Mouse (Mus musculus): ENCODE measurements at regions not wholly inside any gene's neighbourhood (a gene's known extent, or its start where the extent isn't known, plus 50 kb on each side); places are given as distances from the start of the nearest gene placed in this dataset.

GRCm38 (mm10) chrX:14601916-14602315, 391.0 kb downstream of the H2al1n start:
- no peak overlapping the region for H3K27ac ChIP-seq (ENCODE audit: control insufficient read depth, low read depth, low read length)
- H3K4me3 ChIP-seq (ENCODE audit: control insufficient read depth in 1 of 2, insufficient read depth in 1 of 2, low read depth in 2 of 2, low read length in 2 of 2): no peak overlapping the region
- H3K27me3 ChIP-seq (ENCODE audit: control insufficient read depth in 1 of 2, insufficient read depth in 2 of 2, low read length in 2 of 2): no peaks in the 10 kb centered on the region
- H3K79me2 ChIP-seq (ENCODE audit: control insufficient read depth, insufficient read depth, low read length, poor library complexity): no peaks in the 10 kb centered on the region
- H3K4me1 ChIP-seq (ENCODE audit: control insufficient read depth in 1 of 2, insufficient read depth in 2 of 2, low read length in 2 of 2): peaks cover 0 to 2% of the 10 kb centered on the region in 2 experiments; a peak in 1 of 4 replicates
- H3K9me3 ChIP-seq (replicated peaks; ENCODE audit: insufficient read depth, low read length): no peaks in the 10 kb centered on the region
- no peak for DNase-seq (ENCODE audit: low read depth, low spot score)
- H3K36me3 ChIP-seq (ENCODE audit: control insufficient read depth in 1 of 2, insufficient read depth in 2 of 2, low read length in 2 of 2): peaks cover 0 to 2% of the 10 kb centered on the region in 2 experiments; a peak in 2 of 4 replicates
- TF ChIP-seq CHD2 (IDR thresholded peaks at IDR 0.05; ENCODE audit: low read length): no peak
- TF ChIP-seq EP300 (IDR thresholded peaks at IDR 0.05; ENCODE audit: low read depth in 1 of 2, low read length in 2 of 2): no peak
- TF ChIP-seq ELF1 (IDR thresholded peaks at IDR 0.05; ENCODE audit: low read depth, low read length): no peak
- H3K9ac ChIP-seq (ENCODE audit: control insufficient read depth, low read depth, low read length, poor library complexity, severe bottlenecking): no peak overlapping the region

- H3K9ac ChIP-seq (ENCODE audit: control insufficient read depth, low read depth, low read length, poor library complexity, severe bottlenecking): no peak overlapping the region
- DNase-seq (ENCODE audit: low read depth, low spot score): no peak
- H3K79me2 ChIP-seq (ENCODE audit: control insufficient read depth, insufficient read depth, low read length, poor library complexity): no peaks in the 10 kb centered on the region
- H3K27me3 ChIP-seq (ENCODE audit: control insufficient read depth in 1 of 2, insufficient read depth in 2 of 2, low read length in 2 of 2): no peaks in the 10 kb centered on the region
- H3K9me3 ChIP-seq (replicated peaks; ENCODE audit: insufficient read depth, low read length): no peaks in the 10 kb centered on the region
- no peaks in the 10 kb centered on the region for H3K4me1 ChIP-seq (ENCODE audit: control insufficient read depth in 1 of 2, insufficient read depth in 2 of 2, low read length in 2 of 2)
- no peaks in the 10 kb centered on the region for H3K36me3 ChIP-seq (ENCODE audit: control insufficient read depth in 1 of 2, insufficient read depth in 2 of 2, low read length in 2 of 2)
- H3K27ac ChIP-seq (ENCODE audit: control insufficient read depth, low read depth, low read length): no peak overlapping the region
- TF ChIP-seq ZKSCAN1 (IDR thresholded peaks at IDR 0.05; ENCODE audit: low read depth, low read length) (no peak), NRF1 (IDR thresholded peaks at IDR 0.05; ENCODE audit: insufficient read depth, low read depth, low read length, poor library complexity, severe bottlenecking) (no peak)
- H3K4me3 ChIP-seq (ENCODE audit: control insufficient read depth in 1 of 2, insufficient read depth in 1 of 2, low read depth in 2 of 2, low read length in 2 of 2): no peak overlapping the region
These were observed 398.2 kb downstream of the H2al1n start for GRCm38 (mm10) chrX:14609196-14609595.

GRCm38 (mm10) chrX:14628267-14628901, 417.4 kb downstream of the H2al1n start:
- peak overlapping the region; percentile 51 to 74 for H3K4me3 ChIP-seq (ENCODE audit: control insufficient read depth in 1 of 2, insufficient read depth in 1 of 2, low read depth in 2 of 2, low read length in 2 of 2)
- TF ChIP-seq EP300 (IDR thresholded peaks at IDR 0.05; ENCODE audit: low read depth in 1 of 2, low read length in 2 of 2) (no peak), ZKSCAN1 (IDR thresholded peaks at IDR 0.05; ENCODE audit: low read depth, low read length) (no peak), NELFE (IDR thresholded peaks at IDR 0.05; ENCODE audit: low read depth, low read length) (no peak), CHD1 (IDR thresholded peaks at IDR 0.05; ENCODE audit: low read depth, low read length) (no peak), MXI1 (IDR thresholded peaks at IDR 0.05; ENCODE audit: low read depth, low read length) (no peak), ZNF384 (IDR thresholded peaks at IDR 0.05; ENCODE audit: low read depth, low read length) (no peak)
- no peaks in the 10 kb centered on the region for H3K27me3 ChIP-seq (ENCODE audit: control insufficient read depth in 1 of 2, insufficient read depth in 2 of 2, low read length in 2 of 2)
- peaks cover 0 to 7% of the 10 kb centered on the region in 2 experiments; a peak in 2 of 4 replicates for H3K4me1 ChIP-seq (ENCODE audit: control insufficient read depth in 1 of 2, insufficient read depth in 2 of 2, low read length in 2 of 2)
- no peaks in the 10 kb centered on the region for H3K9me3 ChIP-seq (replicated peaks; ENCODE audit: insufficient read depth, low read length)
- peak; percentile 48 for DNase-seq (ENCODE audit: low read depth, low spot score)
- no peak overlapping the region; the same call in 1 of the 2 replicates for H3K27ac ChIP-seq (ENCODE audit: control insufficient read depth, low read depth, low read length)
- peak overlapping the region; percentile 45 for H3K9ac ChIP-seq (ENCODE audit: control insufficient read depth, low read depth, low read length, poor library complexity, severe bottlenecking)
- H3K36me3 ChIP-seq (ENCODE audit: control insufficient read depth in 1 of 2, insufficient read depth in 2 of 2, low read length in 2 of 2): no peaks in the 10 kb centered on the region
- H3K79me2 ChIP-seq (ENCODE audit: control insufficient read depth, insufficient read depth, low read length, poor library complexity): no peaks in the 10 kb centered on the region

All from MEL (cell line).